Mouse (Mus musculus): ENCODE measurements around the gene Rora.

DNA sequence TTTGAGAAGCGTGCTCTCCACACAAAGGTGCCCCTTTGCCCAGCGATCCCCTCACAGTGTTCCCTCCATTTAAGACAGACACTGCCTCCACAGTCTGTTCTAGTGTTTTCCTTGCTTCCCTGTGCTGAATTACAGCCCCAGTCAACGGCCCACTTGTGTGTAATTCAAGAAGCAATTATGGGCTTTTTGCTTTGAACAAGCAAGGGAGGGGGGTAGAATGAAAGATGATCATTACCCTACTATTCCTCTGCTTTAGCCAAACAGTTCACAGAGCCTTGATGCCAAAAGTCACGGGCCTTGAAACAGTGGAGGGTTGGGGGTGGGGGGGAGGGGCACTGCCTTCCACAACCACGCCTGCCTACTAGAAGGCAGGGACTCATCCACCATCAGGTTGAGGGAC, 152.2 kb downstream of the Rora start:
- TF ChIP-seq POLR2A (IDR thresholded peaks at IDR 0.05; ENCODE audit: borderline replicate concordance, low read depth, low read length), result no peak
- no peak for TF ChIP-seq CTCF (IDR thresholded peaks at IDR 0.05; ENCODE audit: low read depth, low read length)
